Mouse (Mus musculus) megakaryocyte, embryonic 14.5 days (primary cell): Measurements from ENCODE around the gene Mefv. TPM values are rescaled to one million over a fixed set of nuclear protein-coding genes. Genes with fewer than 3 reads are reported as not detected.
"Not testable (repeated sequence)": the region's sequence is repeated elsewhere in the genome, so short reads cannot be mapped to it uniquely, and the experiment has no call there.

Experiments
- H3K27me3 ChIP-seq: replicated peaks from 2 replicates; pipeline ENCODE3; 2012; ENCODE audit warnings: inconsistent platforms
- H3K36me3 ChIP-seq: replicated peaks from 2 replicates; pipeline ENCODE3; 2012; ENCODE audit warnings: low read length, inconsistent platforms, mixed read lengths
- H3K4me1 ChIP-seq: 2 replicates; pipeline ENCODE4 v1.6.1; 2012; ENCODE audit warnings: inconsistent platforms
- H3K4me3 ChIP-seq: replicated peaks from 2 replicates; pipeline ENCODE3; 2012; ENCODE audit warnings: moderate library complexity, mild to moderate bottlenecking, inconsistent platforms
- H3K9me3 ChIP-seq: 2 replicates; pipeline ENCODE4 v1.6.1; 2012; ENCODE audit warnings: inconsistent platforms
- FLI1 ChIP-seq: IDR thresholded peaks from 2 replicates; pipeline ENCODE4 v1.6.1; 2012; ENCODE audit warnings: low read length, inconsistent platforms, mixed read lengths
- GATA1 ChIP-seq: IDR thresholded peaks from 3 replicates; pipeline ENCODE4 v1.6.1; 2012; ENCODE audit warnings: mixed read lengths, low read length, inconsistent platforms, borderline replicate concordance
- polyA plus RNA-seq: library from polyadenylated mRNA; stranded (reverse); fragments of >175 nt; gene quantifications from 2 replicates; pipeline ENCODE4 v1.2.3, GENCODE M21; 2012; ENCODE audit warnings: low replicate concordance; ENCODE audit not compliant: insufficient read depth

The Mefv gene
- polyA plus RNA-seq, 1 experiment, result 0.38 TPM

DNA sequence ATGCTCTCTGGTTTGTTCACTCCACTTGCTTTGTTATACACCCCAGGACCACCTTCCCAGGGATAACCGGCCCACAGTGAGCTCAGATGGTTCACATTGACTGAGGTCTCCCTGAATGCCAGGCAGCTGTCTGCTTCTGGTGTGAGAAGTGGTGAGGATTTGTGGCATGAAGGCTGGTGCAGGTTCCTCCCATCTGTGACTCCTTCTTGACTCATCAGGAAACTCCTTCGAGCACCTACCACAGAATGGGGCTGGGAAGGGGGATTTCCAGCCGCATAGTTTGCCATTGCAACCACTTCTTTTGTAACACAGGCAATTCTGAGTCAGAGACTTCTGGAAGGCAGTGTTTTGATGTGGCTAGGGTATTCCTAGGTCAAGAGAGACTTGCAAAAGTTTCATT is 5.3 kb upstream of the Mefv start:
- no peak overlapping the region for H3K4me3 ChIP-seq
- TF ChIP-seq FLI1 (no peak), GATA1 (no peak)
- no peaks in the 10 kb centered on the region for H3K27me3 ChIP-seq
- peaks cover 4% of the 10 kb centered on the region; the same call in 1 of the 2 replicates for H3K4me1 ChIP-seq
- H3K36me3 ChIP-seq, result no peaks in the 10 kb centered on the region
- H3K9me3 ChIP-seq, result no peaks in the 10 kb centered on the region

DNA sequence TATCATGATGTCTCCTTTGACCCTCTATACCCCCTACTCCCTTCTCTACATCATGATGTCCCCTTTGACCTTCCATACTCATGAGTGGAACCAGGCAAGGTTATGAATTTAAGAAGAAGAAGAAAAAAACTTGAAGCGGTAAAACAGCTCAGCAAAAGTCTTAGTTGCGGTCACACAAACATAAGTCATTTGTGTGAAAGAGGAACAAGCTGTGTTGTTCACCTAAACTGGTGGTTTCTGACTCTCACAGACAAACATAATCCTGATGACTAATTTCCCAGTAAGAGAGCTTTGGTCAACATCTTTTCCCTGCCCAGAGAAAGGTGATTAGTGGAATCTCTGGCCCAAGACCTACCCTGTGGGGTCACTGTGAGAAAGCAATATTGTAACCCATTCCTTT is 3.2 kb downstream of the Mefv start:
- peaks cover 7% of the 10 kb centered on the region for H3K9me3 ChIP-seq
- no peak overlapping the region for H3K4me3 ChIP-seq
- no peaks in the 10 kb centered on the region for H3K27me3 ChIP-seq
- TF ChIP-seq GATA1 (no peak), FLI1 (no peak)
- H3K36me3 ChIP-seq, result no peaks in the 10 kb centered on the region
- no peaks in the 10 kb centered on the region for H3K4me1 ChIP-seq

DNA sequence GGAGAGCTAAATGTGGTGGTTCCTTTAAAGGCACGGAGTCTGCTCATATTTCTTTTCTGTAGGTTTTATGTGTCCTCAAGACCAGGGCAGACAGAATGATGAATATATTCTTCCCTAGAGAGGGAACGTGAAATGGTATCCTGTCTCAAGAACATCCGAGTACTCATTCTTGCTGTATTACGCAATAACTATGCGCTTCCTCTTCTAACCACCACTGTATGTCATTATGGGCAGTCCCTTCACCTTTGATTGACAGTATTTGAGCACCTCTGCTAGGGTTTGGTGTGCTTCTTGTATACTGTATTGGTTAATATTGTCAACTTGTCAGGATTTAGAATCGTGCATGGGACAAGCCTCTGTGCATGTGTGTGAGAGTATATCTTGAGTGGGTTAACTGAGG is 11.2 kb downstream of the Mefv start:
- no peak for TF ChIP-seq FLI1
- TF ChIP-seq GATA1, result no peak
- H3K27me3 ChIP-seq, result no peaks in the 10 kb centered on the region
- H3K4me1 ChIP-seq, result peaks cover 15% of the 10 kb centered on the region
- H3K4me3 ChIP-seq, result no peak overlapping the region
- H3K36me3 ChIP-seq, result no peaks in the 10 kb centered on the region
- peaks cover 6% of the 10 kb centered on the region for H3K9me3 ChIP-seq

DNA sequence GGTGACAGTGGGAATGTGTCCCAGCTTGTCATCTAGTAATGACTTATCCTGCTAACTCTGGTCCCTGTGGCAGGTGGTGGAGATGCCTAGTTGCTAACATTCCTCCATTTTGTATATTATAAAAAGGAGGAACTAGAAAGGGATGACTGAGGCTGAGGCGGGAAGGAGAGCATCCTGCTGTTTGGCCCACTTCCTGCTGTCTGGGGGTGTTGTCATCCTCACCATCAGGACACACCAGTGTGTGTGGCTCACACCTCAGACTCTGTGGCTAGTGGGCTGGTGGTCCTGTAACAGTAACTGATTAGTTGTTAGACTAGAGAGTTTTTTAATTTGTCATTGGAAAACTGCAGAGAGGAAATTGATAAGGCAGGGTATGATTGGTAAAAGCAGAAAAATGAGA is 17.0 kb downstream of the Mefv start:
- Histone ChIP-seq H3K9me3 (no peaks in the 10 kb centered on the region), H3K36me3 (no peaks in the 10 kb centered on the region), H3K4me3 (no peak overlapping the region), H3K27me3 (no peaks in the 10 kb centered on the region), H3K4me1 (peaks cover 10% of the 10 kb centered on the region)
- TF ChIP-seq FLI1, result no peak
- no peak for TF ChIP-seq GATA1

- H3K36me3 ChIP-seq, result no peaks in the 10 kb centered on the region
- peaks cover 10% of the 10 kb centered on the region for H3K4me1 ChIP-seq
- H3K9me3 ChIP-seq, result no peaks in the 10 kb centered on the region
- TF ChIP-seq GATA1, result no peak
- no peak for TF ChIP-seq FLI1
- no peaks in the 10 kb centered on the region for H3K27me3 ChIP-seq
- peak overlapping the region; percentile 55 for H3K4me3 ChIP-seq
These were observed 18.6 kb downstream of the Mefv start for GRCm38 (mm10) chr16:3699281-3699680.

DNA sequence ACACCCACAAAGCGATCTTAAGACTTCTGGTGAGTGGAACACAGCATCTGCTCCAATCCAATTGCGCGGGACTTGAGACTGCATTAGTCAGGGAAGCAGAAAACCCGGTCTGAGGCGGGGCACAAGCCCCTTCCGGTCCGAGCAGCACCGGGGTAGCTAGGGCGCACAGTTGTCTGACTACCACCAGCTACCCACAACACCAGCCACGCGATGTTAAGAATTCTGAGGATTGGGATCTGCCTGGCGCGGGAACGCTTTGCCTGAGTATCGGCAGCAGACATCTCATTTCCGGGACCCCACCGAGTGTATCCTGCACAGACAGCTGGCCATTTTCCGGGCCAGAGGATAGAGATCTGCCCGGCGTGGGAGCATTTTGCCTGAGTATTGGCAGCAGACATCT is 28.3 kb downstream of the Mefv start:
- H3K4me1 ChIP-seq, H3K4me3 ChIP-seq, H3K36me3 ChIP-seq, H3K27me3 ChIP-seq: not testable (repeated sequence)
- peaks cover 14% of the 10 kb centered on the region for H3K9me3 ChIP-seq

Other genes with a start within 250 kb of the Mefv start
- gene Olfr161, start 127.1 kb downstream of the Mefv start, polyA plus RNA-seq, result not detected in 2 replicates
- gene Zfp263, start 26.0 kb upstream of the Mefv start, polyA plus RNA-seq, result 2.8 and 8.0 TPM in 2 replicates
- not detected in 2 replicates for gene Olfr15, start 112.8 kb upstream of the Mefv start, polyA plus RNA-seq
- gene Zfp174, start 129.2 kb upstream of the Mefv start, polyA plus RNA-seq, result 0.11 and 0.54 TPM in 2 replicates
- 30.2 and 49.6 TPM in 2 replicates for gene Naa60, start 154.3 kb upstream of the Mefv start, polyA plus RNA-seq
- gene Zfp597, start 166.5 kb upstream of the Mefv start, polyA plus RNA-seq, result 0.77 and 3.0 TPM in 2 replicates
- not detected in 2 replicates for gene Gm20695, start 166.6 kb upstream of the Mefv start, polyA plus RNA-seq
- 18.9 and 24.5 TPM in 2 replicates for gene 1700037C18Rik, start 190.6 kb upstream of the Mefv start, polyA plus RNA-seq
- 17.0 TPM in 1 of 2 replicates, not detected in the other for gene Cluap1, start 190.7 kb upstream of the Mefv start, polyA plus RNA-seq